Mouse (Mus musculus) ES-E14 (cell line): ENCODE measurements around the gene Gpr137.

Experiments
- CHD2 ChIP-seq: IDR thresholded peaks from 2 replicates; pipeline ENCODE4 v1.6.1; 2014; ENCODE audit warnings: mild to moderate bottlenecking, low read depth, low read length, inconsistent platforms
- HCFC1 ChIP-seq: IDR thresholded peaks from 2 replicates; pipeline ENCODE4 v1.6.1; 2012; ENCODE audit warnings: low read length, inconsistent platforms, borderline replicate concordance; ENCODE audit not compliant: insufficient read depth
- ZC3H11A ChIP-seq: IDR thresholded peaks from 2 replicates; pipeline ENCODE4 v1.6.1; 2012; ENCODE audit warnings: low read depth, mild to moderate bottlenecking, inconsistent platforms, low read length, borderline replicate concordance
- ZNF384 ChIP-seq: IDR thresholded peaks from 2 replicates; pipeline ENCODE4 v1.6.1; 2012; ENCODE audit warnings: low read depth, low read length, inconsistent platforms

GRCm38 (mm10) chr19:6931002-6931401, 11.3 kb downstream of the Gpr137 start:
- TF ChIP-seq ZC3H11A (no peak), ZNF384 (no peak), CHD2 (no peak), HCFC1 (no peak)
